Comparison of ENCODE assay signal across 15 mouse cellular contexts in the genomic region with DNA sequence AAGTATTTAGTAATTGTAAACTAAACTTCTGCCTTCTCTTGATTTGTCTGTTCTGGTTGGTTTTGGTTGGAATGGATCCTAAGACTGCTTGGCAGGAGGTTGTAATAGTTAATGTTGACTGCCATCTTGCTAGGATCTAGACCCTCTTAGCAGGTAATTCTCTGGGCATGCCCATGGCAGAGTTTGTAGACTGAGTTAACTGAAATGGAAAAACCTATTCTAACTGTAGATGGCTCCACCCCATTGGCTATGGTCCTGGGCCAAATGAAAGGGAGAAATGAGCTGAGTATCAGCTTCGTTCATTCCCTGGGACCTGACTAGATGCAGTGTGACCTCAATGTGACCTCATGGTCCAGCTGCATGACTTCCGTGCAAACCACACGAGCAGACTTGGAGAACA.
"Had no signal": no experiment of that assay in that cellular context is flagged by ENCODE, and none has a peak within 500 bp of the region (broad histone marks: within the 10 kb centered on the region; RNA-seq: fewer than 3 reads in every experiment).

No protein-coding gene starts in this region.

- DNase-seq: lung, adult 2 months; lung, postnatal 14 days; lung, postnatal 36 days; right cerebral cortex, postnatal 14 days; thymus, adult 2 months; thymus, postnatal 25 days; thymus, postnatal 4 days had no signal

- H3K27me3 ChIP-seq: lung, embryonic 15.5 days; megakaryocyte, embryonic 14.5 days; midbrain, embryonic 13.5 days; midbrain, embryonic 15.5 days; neural tube, embryonic 12.5 days; stomach, embryonic 15.5 days had no signal

- H3K36me3 ChIP-seq: lung, embryonic 15.5 days; midbrain, embryonic 13.5 days; midbrain, embryonic 15.5 days; neural tube, embryonic 12.5 days; stomach, embryonic 15.5 days had no signal

- H3K27ac ChIP-seq: lung, embryonic 15.5 days; macrophage; midbrain, embryonic 13.5 days; midbrain, embryonic 15.5 days; neural tube, embryonic 12.5 days; stomach, embryonic 15.5 days; stomach, postnatal 0 days had no signal

- H3K4me1 ChIP-seq: megakaryocyte, embryonic 14.5 days; midbrain, embryonic 13.5 days; midbrain, embryonic 15.5 days; neural tube, embryonic 12.5 days; stomach, embryonic 15.5 days had no signal

- H3K4me3 ChIP-seq: lung, embryonic 15.5 days; megakaryocyte, embryonic 14.5 days; midbrain, embryonic 13.5 days; midbrain, embryonic 15.5 days; neural tube, embryonic 12.5 days; stomach, embryonic 15.5 days had no signal
